Mouse (Mus musculus) frontal cortex, postnatal 36 days (tissue): Measurements from ENCODE around the gene Gnat3.
A peak's percentile ranks its signal among the peaks of the same experiment; 100 is the strongest.

Experiments used
- DNase-seq, 2 experiments: peaks; one replicate each; pipeline ENCODE4 v3.0.0; 2022; ENCODE audit warnings: low spot score in 2 of 2

Gene Gnat3

GRCm38 (mm10) chr5:18006157-18006556 is 43.8 kb downstream of the Gnat3 start:
- DNase-seq: no peak

DNA sequence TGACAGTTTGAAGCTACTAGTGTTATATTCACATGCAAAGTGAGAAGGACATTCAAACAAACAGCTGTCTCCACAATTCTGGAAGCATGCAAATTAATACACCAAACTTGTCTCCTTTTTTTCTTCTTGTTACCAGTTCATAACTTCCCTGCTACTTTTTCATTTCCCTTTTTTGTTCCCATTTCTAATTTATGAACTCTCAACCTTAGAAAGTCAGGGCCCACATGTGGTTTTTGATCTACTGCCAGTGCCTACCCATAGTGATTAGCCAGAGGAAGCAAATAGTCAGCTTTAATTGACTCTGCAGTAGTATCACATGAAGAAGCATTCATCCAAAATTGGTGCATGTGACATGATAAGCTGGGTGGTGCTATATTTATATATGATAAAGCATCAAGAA is 44.7 kb downstream of the Gnat3 start:
- DNase-seq: no peak

DNA sequence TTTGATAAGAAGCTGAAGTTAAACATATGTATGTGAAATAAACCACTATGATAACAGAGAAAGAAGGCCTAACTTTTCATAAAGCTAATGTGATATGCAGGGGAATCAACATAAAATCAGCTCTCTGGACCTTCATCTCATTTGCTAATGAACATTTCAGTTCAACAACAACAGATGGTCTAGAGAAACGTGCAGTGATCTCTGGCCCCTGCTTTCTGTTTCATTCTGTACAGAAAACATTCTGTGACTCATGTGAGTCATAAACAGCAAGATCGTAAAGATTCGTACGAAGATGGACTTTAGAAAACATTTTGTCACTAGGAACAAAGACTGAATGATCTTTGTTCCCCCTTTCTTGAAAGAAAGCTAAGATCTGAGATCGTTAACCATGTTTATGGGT is 48.0 kb downstream of the Gnat3 start:
- no peak for DNase-seq

GRCm38 (mm10) chr5:18013196-18013595 is 50.8 kb downstream of the Gnat3 start:
- DNase-seq: no peak

GRCm38 (mm10) chr5:18014209-18014829 is 52.0 kb downstream of the Gnat3 start:
- DNase-seq: no peak

- peak in 1 of 2 experiments; percentile 67 for DNase-seq
These were observed 61.0 kb downstream of the Gnat3 start for GRCm38 (mm10) chr5:18023347-18023746.

DNA sequence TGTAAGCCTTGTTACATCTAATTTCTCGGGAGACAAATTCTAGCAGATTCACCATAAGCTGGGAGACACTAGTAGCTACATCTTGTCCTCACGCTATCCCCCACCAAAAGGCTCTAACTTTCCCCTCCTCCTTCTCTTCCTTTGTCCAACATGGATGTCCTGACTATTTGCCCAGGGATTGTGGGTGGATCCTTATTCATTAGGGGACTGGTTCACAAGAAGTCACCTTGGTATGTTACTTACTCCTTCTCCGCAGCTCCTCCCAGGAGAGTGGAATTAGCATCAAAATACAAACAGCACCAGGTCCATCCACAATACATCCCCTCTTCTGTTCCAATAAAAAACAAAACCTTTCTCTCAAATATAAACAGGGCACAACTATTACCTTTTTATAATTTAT is 65.2 kb downstream of the Gnat3 start:
- no peak for DNase-seq

DNA sequence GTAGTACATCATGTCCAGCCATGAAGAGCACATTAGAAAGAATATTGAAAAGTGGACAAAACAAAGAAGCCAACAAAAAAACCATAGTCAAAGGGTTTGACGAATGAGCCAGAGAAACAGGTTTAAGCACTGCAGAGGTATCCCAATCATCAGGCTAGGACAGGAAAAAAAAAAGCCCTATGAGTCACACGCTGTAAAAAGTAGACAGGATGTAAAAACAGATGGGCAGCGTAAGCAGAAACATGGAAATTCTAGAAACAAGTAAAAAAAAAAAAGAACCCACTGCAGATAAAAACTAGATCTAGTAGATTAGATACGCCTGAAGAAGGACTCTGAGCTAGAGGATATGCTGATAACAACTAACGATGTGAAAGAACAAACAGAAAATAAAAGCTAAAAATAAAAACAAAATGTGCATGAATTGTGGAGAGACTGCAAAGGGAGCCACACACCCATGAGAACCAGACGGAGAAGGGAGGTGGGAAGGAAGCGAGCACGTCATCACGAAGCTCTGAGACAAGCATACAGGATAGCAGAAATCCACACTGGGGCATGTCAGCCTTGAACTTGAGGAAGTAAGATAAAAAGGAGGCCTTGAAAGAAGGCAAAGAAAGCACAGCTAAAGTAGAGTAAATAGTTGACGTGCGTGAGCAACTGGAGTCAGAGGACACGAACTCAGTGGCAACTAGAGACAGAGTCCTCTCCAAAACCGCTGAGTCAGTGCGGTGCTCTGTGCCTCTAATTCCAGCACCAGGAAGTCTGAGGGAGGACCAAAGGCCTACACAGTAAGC is 73.7 kb downstream of the Gnat3 start:
- peak; percentile 22 to 39 for DNase-seq

- DNase-seq: peak; percentile 33 to 36
These were observed 80.7 kb downstream of the Gnat3 start for GRCm38 (mm10) chr5:18043022-18043421.

DNA sequence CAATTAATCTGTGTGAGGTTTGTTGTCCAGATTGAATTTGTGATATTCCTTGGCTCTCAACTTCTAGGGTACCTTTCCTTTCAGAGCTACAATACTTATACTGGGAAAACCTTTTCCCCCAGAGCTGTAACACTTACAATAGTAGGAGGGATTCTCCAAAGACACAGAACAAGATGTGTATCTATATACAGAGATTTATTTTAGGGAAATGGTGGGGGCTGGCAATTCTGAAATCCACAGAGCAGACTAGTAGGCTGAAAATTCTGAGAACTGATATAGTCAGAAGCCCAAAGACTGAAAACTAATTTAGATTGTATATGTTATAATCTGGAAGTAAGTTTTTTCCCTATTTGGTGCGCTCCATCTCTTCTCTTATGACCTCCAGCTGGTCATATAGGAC is 86.5 kb downstream of the Gnat3 start:
- DNase-seq: peak in 1 of 2 experiments; percentile 41

GRCm38 (mm10) chr5:18055323-18055722 is 93.0 kb downstream of the Gnat3 start:
- no peak for DNase-seq
